Mouse (Mus musculus) forebrain, postnatal 0 days (tissue): ENCODE measurements around the gene Galnt7. TPM values are rescaled to one million over a fixed set of nuclear protein-coding genes. Genes with fewer than 3 reads are reported as not detected.
A peak's percentile ranks its signal among the peaks of the same experiment; 100 is the strongest.
"Not testable (repeated sequence)": the region's sequence is repeated elsewhere in the genome, so short reads cannot be mapped to it uniquely, and the experiment has no call there.

ENCODE experiments used
- ATAC-seq: fragments of 200-750 bp; cut with Nextera tagmentation; 2 replicates; pipeline ENCODE4 v1.8.0; 2017; ENCODE audit warnings: mild to moderate bottlenecking, moderate library complexity
- DNase-seq: peaks from one replicate; pipeline ENCODE4 v3.0.0-alpha.2; 2015
- H3K27ac ChIP-seq: fragments of 300-500 bp; sonication (generic); 2 replicates; pipeline ENCODE4 v1.5.1; 2014; ENCODE audit warnings: low read depth, mild to moderate bottlenecking, antibody characterized with exemption, low read length, moderate library complexity, mixed read lengths
- H3K27me3 ChIP-seq: fragments of 300-500 bp; sonication (generic); 2 replicates; pipeline ENCODE4 v1.6.1; 2014; ENCODE audit warnings: mild to moderate bottlenecking, low read length, mixed read lengths; ENCODE audit not compliant: insufficient read depth
- H3K36me3 ChIP-seq: fragments of 300-500 bp; sonication (generic); 2 replicates; pipeline ENCODE4 v1.6.1; 2014; ENCODE audit warnings: mild to moderate bottlenecking, moderate library complexity; ENCODE audit not compliant: insufficient read depth
- H3K4me1 ChIP-seq: fragments of 300-500 bp; sonication (generic); 2 replicates; pipeline ENCODE4 v1.6.1; 2014; ENCODE audit warnings: antibody characterized with exemption; ENCODE audit not compliant: insufficient read depth
- H3K4me2 ChIP-seq: fragments of 300-500 bp; sonication (generic); 2 replicates; pipeline ENCODE4 v1.6.1; 2014; ENCODE audit warnings: low read depth, mild to moderate bottlenecking, moderate library complexity
- H3K4me3 ChIP-seq: fragments of 300-500 bp; sonication (generic); 2 replicates; pipeline ENCODE4 v1.5.1; 2014; ENCODE audit warnings: low read depth, low read length, mixed read lengths
- H3K9ac ChIP-seq: fragments of 300-500 bp; sonication (generic); 2 replicates; pipeline ENCODE4 v1.6.1; 2014; ENCODE audit warnings: mild to moderate bottlenecking
- H3K9me3 ChIP-seq: fragments of 300-500 bp; sonication (generic); 2 replicates; pipeline ENCODE4 v1.6.1; 2016; ENCODE audit warnings: low read length
- CTCF ChIP-seq: sonication (generic); IDR thresholded peaks from 2 replicates; pipeline ENCODE4 v1.5.1; 2016; ENCODE audit warnings: antibody characterized with exemption, control low read depth, low read depth
- WGBS: fragments of 180-500 bp; shearing (Covaris S2); extraction: QIAGEN DNeasy Blood & Tissue Kit; methylation state at CpG from one replicate; pipeline ENCODE4 v1.1.7; 2014; 5-methylcytosine and 5-hydroxymethylcytosine counted together
- polyA plus RNA-seq: library from polyadenylated mRNA; unstranded; fragments of >200 nt; fragmentation: Nextera tagmentation; extraction: Ambion mirVana; gene quantifications from 2 replicates; pipeline ENCODE4 v1.2.1, GENCODE M21; 2015
- total RNA-seq: library from RNA; depleted of rRNA; stranded (reverse); fragments of >200 nt; gene quantifications from 2 replicates; pipeline ENCODE4 v1.2.3, GENCODE M21; 2014

Galnt7 gene
- total and polyA plus RNA-seq, 2 experiments from 2014 or later = 5.3 to 8.0 TPM

DNA sequence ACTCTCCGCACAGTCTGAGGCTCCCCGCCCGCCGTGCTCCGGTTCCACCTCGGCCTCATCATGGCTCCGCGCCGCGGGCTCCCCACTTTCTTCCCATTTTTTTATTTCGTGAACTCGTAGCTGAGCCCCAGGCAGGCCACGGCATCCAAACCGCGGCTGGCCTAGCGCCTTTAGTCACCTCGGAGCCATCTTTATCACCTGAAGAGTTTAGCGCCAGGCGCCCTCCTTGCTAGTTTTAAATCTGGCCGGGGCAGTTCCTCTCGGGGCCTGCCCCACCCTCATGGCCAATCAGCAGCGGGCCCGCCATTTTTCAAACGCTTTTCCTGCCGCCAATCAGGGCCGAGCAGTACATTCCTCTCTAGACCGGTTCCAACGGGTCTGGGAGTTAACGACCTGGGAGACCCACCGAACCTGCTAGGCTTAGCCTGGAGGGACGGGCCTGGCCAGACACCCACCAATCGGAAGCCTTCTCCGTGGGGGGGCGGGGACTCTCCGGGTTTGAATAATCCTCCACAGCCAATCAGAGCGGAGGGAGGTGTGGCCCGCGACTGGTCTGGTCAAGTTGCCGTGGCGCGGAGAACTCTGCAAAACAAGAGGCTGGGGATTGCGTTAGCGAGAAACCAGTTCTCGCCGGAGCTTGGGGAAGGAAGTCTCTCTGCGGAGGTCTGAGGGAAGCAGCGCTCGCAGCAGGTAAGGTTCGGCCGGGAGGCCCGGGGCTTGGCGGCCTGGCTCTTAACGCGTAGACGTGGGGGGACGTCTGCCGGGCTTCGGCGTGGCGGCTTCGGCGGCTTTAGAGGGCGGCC is 141.3 kb downstream of the Galnt7 start, which contains the start of gene Hmgb2:
Gene Hmgb2, plus strand, starts transcription at position 592 of the 803 bp plus-strand sequence.
- peak within 1 kb of the TSS; percentile 92 for H3K4me3 ChIP-seq
- TF ChIP-seq CTCF = no peak
- no peaks in the 10 kb centered on the region for H3K27me3 ChIP-seq
- WGBS = 3% methylated on average over 63 of the region's 63 CpGs
- peak; percentile 99 for DNase-seq
- H3K27ac ChIP-seq = peak within 1 kb of the TSS; percentile 99
- no peaks in the 10 kb centered on the region for H3K9me3 ChIP-seq
- ATAC-seq = peak; percentile 99
- H3K4me2 ChIP-seq = peak within 1 kb of the TSS; percentile 89
- H3K36me3 ChIP-seq = no peaks in the 10 kb centered on the region
- peak within 1 kb of the TSS; percentile 100 for H3K9ac ChIP-seq
- H3K4me1 ChIP-seq = no peaks in the 10 kb centered on the region

DNA sequence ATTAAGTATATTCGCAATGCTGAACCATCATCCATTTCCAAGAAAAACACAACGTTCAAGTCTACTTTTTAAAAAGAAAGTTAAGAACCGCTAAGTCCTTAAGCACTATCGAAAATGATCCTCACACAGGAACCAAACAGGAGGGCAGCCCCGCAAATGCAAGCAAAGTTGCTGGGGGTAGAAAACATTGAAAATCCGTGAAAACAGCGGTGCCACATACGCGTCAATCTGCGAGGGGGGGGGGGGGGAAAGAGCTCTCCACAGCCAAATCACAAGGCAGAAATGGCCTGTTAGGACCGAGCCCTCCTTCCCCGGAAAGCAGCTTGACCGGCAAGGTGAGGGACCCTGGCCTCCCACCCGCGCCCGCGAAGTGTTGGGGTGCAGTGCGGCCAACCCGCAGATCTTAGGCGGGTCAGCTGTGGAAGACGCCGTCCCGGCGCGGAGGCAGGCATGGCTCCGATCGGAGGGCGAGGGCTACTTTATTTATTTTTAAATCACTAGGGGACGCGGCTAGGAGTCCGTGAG is 142.0 kb downstream of the Galnt7 start:
- H3K9ac ChIP-seq = peak overlapping the region; percentile 60
- ATAC-seq (no peak), DNase-seq (no peak)
- peak overlapping the region; percentile 89 for H3K4me2 ChIP-seq
- H3K27ac ChIP-seq = peak overlapping the region; percentile 47; the same call in 1 of the 2 replicates
- 3% methylated on average over 31 of the region's 31 CpGs for WGBS
- H3K36me3 ChIP-seq = no peaks in the 10 kb centered on the region
- TF ChIP-seq CTCF = no peak
- H3K27me3 ChIP-seq = no peaks in the 10 kb centered on the region
- H3K9me3 ChIP-seq = no peaks in the 10 kb centered on the region
- no peaks in the 10 kb centered on the region for H3K4me1 ChIP-seq
- peak overlapping the region; percentile 92 for H3K4me3 ChIP-seq

DNA sequence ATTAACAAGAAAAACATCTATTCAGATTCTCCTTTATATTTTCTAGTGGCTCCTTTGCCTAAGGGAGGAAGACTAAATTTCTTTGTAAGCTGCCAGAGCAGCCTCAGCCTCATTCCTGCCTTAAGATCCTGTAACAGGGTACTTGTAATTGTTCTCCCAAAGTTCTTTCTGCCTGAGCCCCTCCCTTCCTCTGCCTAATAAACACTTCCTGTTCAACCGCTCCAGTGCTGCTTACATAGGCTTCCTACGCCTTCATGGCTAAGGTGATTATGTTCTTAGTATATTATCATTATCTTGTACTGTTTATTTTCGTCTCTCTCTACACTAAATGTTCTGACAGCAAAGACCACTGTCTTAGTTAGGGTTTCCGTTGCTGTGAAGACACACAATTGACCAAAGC is 144.2 kb downstream of the Galnt7 start:
- DNase-seq = no peak
- WGBS = 89% methylated on average over 4 of the region's 4 CpGs

DNA sequence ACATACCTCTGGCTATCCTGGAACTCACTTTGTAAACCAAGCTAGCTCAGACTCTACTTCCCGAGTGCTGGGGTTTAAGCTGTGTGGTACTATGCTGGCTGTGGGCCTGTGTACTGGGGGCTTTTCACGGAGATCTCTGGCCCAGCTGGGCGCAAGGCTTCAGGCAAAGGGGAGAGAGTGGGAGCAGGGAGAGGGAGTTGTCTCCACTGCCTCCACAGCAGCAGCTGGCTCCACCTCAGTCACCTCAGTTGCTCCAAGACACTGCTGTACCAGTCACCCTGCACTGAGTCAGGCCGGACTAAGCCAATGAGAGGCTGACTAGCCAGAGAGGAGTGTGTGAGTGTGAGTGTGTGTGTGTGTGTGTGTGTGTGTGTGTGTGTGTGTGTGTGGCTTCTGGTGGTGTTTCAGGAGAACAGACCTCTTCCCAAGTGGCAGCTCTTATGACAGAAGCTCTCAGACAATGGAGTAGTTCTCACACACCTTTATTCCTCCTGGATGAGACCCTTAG is 145.2 kb downstream of the Galnt7 start:
- Histone ChIP-seq H3K9me3 (no peaks in the 10 kb centered on the region), H3K36me3 (no peaks in the 10 kb centered on the region), H3K27me3 (no peaks in the 10 kb centered on the region), H3K4me2 (no peak overlapping the region), H3K27ac (no peak overlapping the region), H3K4me3 (no peak overlapping the region), H3K4me1 (no peaks in the 10 kb centered on the region), H3K9ac (no peak overlapping the region)
- WGBS = 88% methylated on average over 4 of the region's 4 CpGs
- ATAC-seq = no peak
- no peak for DNase-seq
- TF ChIP-seq CTCF = no peak

More for the DNA sequence above, 144.2 kb downstream of the Galnt7 start:
- no peak overlapping the region for H3K27ac ChIP-seq
- H3K4me1 ChIP-seq = no peaks in the 10 kb centered on the region
- H3K4me3 ChIP-seq = no peak overlapping the region
- no peak overlapping the region for H3K4me2 ChIP-seq
- no peaks in the 10 kb centered on the region for H3K36me3 ChIP-seq
- no peaks in the 10 kb centered on the region for H3K27me3 ChIP-seq
- no peak for TF ChIP-seq CTCF
- no peak for ATAC-seq
- H3K9ac ChIP-seq = no peak overlapping the region
- no peaks in the 10 kb centered on the region for H3K9me3 ChIP-seq

DNA sequence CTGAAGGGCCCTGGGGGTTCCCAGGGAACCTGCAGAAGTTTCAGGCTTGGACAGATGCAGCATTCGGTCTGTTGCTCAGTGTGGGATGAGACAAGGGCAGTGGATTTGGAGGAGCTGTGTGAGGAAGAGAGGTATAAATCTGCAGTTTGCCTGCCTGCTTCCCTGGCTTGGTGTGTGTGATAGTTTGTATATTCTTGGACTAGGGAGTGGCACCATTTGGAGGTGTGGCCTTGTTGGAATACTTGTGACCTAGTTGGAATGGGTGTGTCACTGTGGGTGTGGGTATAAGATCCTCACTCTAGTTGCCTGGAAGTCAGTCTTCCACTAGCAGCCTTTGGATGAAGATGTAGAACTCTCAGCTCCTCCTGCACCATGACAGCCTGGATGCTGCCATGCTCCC is 147.3 kb downstream of the Galnt7 start:
- H3K9ac ChIP-seq, H3K4me1 ChIP-seq, DNase-seq, H3K27ac ChIP-seq, H3K9me3 ChIP-seq, H3K27me3 ChIP-seq, H3K4me3 ChIP-seq, H3K36me3 ChIP-seq, H3K4me2 ChIP-seq, ATAC-seq: not testable (repeated sequence)
- WGBS = 96% methylated on average over 1 of the region's 1 CpGs

DNA sequence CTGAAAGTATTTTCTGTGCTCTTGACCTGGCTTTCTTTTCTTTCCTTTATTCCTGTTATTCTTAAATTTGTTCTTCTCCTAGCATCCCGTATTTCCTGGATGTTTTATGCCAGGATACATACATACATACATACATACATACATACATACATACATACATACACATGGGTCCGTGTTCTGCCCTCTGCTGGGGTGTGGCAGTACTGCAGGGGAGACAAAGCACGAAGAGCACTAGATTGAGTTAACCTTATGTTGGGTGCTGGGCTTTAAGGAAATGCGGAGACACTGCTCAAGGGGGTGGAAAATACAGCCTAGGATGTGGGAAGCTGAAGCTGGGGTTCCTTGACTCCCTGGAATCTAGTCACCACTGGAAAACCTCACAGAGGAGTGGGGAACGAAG is 149.2 kb downstream of the Galnt7 start:
- H3K4me1 ChIP-seq = peaks cover 4% of the 10 kb centered on the region; the same call in 1 of the 2 replicates
- H3K27me3 ChIP-seq = no peaks in the 10 kb centered on the region
- no peaks in the 10 kb centered on the region for H3K9me3 ChIP-seq
- H3K4me2 ChIP-seq = no peak overlapping the region
- H3K27ac ChIP-seq = no peak overlapping the region
- peak; percentile 80 for TF ChIP-seq CTCF
- WGBS = 55% methylated on average over 5 of the region's 5 CpGs
- no peak overlapping the region for H3K9ac ChIP-seq
- H3K36me3 ChIP-seq = no peaks in the 10 kb centered on the region
- ATAC-seq (peak; percentile 50; the same call in 1 of the 2 replicates), DNase-seq (peak; percentile 39)
- H3K4me3 ChIP-seq = no peak overlapping the region

DNA sequence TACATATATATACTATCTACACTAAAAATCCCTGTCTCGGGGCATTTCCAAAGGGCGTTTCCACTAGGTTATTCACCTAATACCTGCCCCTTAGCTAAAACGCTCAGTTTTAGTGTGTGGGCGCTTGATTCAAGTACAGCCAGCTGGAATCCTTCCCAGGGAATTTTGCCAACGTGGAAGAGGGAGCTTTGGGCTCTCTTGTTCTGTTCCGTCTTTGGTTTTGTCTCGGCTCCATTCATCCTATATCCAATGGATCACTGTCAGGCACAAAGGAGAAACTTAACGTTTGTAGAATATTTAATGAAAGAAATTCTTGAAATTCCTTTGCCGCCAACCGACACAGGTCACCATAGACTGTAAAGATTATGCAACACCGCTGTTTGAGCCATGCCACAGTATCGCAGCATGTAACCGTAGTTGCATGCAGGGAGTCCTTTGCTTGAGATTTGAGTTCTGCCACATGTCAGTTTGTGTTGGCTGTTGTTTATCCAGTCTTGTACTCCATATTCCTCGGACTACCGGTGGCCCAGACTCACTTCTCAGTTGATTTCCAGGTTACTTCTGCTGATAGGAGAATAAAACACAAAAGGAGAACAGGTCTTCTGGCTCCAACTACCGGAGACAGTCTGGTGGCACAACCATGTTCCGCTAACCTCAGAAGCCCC is 153.9 kb downstream of the Galnt7 start:
- TF ChIP-seq CTCF = no peak
- peak overlapping the region; percentile 26 for H3K4me3 ChIP-seq
- H3K4me1 ChIP-seq = peaks cover 7% of the 10 kb centered on the region; the same call in 1 of the 2 replicates
- 20% methylated on average over 17 of the region's 17 CpGs for WGBS
- peak; percentile 75 for DNase-seq
- peak overlapping the region; percentile 6; the same call in 1 of the 2 replicates for H3K9ac ChIP-seq
- H3K4me2 ChIP-seq = peak overlapping the region; percentile 45
- peak; percentile 48 for ATAC-seq
- H3K9me3 ChIP-seq = no peaks in the 10 kb centered on the region
- no peaks in the 10 kb centered on the region for H3K36me3 ChIP-seq
- H3K27me3 ChIP-seq = no peaks in the 10 kb centered on the region
- no peak overlapping the region for H3K27ac ChIP-seq
